Mouse (Mus musculus): ENCODE data around the gene Antxr1. TPM values are rescaled to one million over a fixed set of nuclear protein-coding genes. Genes with fewer than 3 reads are reported as not detected.
A peak's percentile ranks its signal among the peaks of the same experiment; 100 is the strongest.

Gene Antxr1
- total RNA-seq, 2 experiments from 2014 or later: 11.6 to 14.4 TPM

- DNase-seq (ENCODE audit: low spot score in 2 of 2): no peak
Observed at GRCm38 (mm10) chr6:87292911-87293851, 42.4 kb downstream of the Antxr1 start.

DNA sequence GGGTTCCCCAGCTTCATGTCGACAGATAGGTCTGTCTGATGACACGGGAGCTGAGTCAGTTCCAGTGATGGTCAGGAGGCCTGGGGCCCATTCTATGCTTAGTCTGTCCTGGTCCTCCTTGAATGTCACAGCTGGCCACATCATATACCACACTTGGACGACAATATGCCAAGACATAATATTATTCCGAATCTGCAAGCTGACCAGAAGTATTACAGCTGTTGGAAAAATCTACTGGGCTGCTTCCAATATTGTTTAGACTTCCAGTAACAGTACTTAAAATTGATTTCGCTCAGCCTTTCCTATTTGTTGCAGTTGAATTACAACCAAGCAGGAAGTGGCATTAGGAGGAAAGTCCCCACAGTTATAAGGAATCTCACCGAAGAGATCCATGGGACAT lies 48.4 kb downstream of the Antxr1 start:
- DNase-seq (ENCODE audit: low spot score in 2 of 2): no peak

DNA sequence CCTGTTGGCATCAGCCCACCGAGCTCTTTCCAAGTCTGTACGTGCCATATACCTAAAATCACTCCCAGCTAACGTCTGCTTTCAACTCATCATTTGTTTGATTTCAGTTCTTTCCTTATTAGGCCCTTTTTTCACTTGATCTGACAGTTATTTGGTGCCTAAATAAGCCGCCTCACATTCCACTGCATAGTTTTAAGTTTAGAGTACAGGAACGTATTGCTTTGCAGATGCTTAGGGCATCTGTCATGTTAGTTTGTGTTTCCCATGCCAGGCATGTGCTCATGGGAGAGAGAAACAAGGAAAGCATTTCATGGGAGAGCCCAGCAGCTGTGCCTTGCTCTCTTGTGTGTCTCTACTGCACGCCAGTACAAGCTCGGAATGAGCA lies 50.3 kb downstream of the Antxr1 start:
- no peak for DNase-seq (ENCODE audit: low spot score in 2 of 2)

DNA sequence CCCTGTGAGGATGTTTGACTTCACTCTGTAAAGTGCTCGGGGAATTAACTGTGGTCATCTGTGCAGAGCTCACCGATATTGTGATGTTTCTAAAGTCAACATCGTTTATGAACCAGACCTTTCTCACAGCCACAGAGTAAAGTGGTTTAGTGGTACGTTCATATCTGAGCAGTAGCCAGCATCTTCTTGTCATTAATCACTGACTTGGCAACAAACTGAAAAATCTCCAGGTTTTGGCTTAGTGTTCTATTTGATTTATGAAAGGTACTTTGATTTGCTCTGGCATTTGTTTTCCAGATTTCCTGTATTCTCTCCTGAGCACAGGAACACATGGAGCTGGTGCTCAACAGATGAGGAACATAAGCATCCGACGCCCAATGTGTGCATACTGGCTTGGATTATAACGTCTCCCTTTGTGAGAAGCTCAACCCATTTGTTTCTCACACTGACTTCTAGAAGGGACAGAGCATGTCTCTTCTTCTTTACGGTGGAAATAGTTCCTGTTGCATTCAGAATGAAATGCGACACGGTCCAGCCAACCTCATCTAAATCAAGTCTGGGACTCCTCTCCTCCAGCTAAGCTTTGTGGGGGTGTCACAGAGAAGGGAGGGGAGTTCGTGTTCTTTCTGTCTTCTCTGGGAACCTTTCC lies 50.8 kb downstream of the Antxr1 start:
- DNase-seq (ENCODE audit: low spot score in 2 of 2): no peak

DNA sequence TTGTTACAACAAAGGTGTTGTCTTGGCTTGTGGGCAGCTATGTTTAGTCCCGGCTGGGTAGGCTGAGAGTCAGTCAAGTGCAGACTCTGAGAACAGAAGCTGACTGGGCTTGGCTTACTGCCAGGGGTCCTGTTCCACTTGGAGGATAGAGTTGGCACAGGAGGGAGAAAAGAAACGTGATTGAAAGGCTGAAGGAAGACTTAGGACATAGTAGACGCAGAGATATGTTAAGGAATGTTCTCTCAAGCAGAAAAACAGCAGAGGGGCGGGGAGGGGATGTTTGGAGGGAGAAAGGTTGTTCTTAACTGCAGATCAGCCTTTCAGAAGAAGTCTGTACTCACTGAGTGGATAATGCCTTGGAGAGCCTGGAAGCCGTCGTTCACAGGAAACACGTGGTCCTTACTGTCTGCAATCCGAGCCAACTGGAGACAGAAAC lies 53.3 kb downstream of the Antxr1 start:
- no peak for DNase-seq (ENCODE audit: low spot score in 2 of 2)

GRCm38 (mm10) chr6:87281771-87282170 lies 53.9 kb downstream of the Antxr1 start:
- no peak for DNase-seq (ENCODE audit: low spot score in 2 of 2)

GRCm38 (mm10) chr6:87278151-87278550 lies 57.5 kb downstream of the Antxr1 start:
- no peak for DNase-seq (ENCODE audit: low spot score in 2 of 2)

DNA sequence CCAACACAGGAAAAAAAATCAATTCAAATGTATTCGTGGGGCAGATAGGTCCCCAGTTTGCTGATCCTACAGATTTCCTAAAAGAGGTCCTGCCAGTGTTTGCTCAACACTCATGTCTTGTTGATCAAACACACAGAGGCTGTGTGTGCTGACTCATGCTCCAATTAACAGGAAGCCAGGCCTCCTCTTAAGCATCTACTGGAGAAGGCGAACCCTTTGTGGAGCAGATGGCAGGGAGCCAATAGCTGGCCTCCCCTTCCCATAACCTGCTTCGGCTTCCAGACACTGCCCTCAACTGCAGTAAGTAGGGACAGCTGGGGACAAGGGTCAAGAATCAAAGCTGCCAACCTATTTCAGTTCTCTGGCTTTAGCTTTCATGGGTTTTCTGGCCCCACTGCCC lies 58.1 kb downstream of the Antxr1 start:
- DNase-seq (ENCODE audit: low spot score in 2 of 2): no peak

GRCm38 (mm10) chr6:87276941-87277340 lies 58.7 kb downstream of the Antxr1 start:
- DNase-seq (ENCODE audit: low spot score in 2 of 2): no peak

GRCm38 (mm10) chr6:87274779-87275178 lies 60.8 kb downstream of the Antxr1 start:
- no peak for DNase-seq (ENCODE audit: low spot score in 2 of 2)

DNA sequence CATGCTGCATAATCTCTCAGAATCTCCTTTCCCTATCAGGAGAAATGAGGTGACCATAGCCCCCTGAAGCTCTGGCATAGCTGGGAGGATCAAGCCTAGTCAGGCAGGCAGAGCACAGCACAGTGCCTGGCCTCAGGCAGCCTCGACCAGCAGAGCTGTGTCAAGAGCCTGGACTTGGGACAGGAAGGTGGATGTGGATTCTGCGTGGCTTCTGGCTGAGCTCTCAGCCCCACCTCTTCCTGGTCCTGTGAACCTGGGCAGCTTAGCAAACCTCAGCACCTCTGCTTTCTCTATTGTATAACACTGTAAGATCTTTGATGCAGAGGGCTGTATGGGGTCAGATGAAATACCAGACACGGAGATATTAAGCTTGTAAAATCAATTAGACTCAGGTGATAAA lies 61.8 kb downstream of the Antxr1 start:
- DNase-seq (ENCODE audit: low spot score in 2 of 2): no peak

DNA sequence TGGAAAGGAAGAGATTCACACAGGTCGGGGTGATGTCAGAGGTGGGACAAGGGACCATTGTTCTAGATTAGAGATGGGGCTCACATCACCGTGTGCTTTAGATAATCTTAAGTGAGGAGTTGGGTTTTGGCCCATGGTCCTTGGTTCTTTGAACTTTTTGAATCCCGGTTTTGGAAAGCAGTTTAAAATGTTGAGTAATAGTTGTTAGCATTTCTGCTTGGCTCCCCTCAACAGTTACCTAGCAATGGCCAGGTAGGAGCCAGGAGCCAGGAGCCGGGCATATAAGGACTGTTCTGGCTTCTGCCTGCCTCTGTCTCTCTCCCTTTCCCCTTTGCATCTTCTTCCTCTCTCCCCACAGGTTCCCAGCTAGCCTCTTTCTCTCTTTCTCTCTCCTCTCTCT lies 62.5 kb downstream of the Antxr1 start:
- DNase-seq (ENCODE audit: low spot score in 2 of 2): no peak

DNA sequence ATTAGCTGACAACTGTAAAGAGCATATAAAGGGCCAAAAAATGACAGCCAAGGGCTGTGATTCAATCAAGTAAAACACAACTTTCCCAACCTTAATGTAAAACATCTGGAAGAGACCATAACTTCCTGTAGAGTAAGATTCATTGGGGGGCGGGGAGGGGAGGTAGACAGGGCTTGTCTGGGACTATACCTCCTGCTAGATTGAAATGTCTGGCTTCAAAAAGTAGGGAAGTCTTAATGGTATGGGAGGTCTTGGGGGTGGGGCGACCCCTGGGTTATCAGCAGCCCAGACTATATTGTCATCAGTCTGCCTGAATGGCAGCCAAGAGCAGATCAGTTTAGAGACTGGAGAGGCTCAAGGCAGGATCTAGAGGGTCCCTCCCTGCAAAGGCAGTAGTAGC lies 63.4 kb downstream of the Antxr1 start:
- no peak for DNase-seq (ENCODE audit: low spot score in 2 of 2)

DNA sequence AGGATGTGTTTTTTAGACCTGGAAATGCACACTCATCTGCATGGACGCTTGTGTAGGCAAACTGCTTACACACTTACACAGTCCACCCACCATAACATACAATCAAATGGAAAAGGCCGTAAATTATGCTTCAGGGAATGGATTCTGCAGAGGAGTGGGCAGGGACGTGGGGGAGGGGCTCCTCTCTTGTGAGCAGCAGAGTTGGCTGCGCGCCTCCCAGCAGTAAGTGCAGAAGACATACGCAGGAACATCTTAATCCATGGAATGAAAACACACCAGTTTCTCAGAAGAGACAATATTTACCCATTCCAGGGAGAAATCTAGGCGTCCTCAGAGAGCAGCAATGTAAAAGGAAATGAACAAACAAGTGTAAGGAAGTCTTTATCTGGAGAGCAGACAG lies 65.2 kb downstream of the Antxr1 start:
- DNase-seq (ENCODE audit: low spot score in 2 of 2): peak; percentile 64 to 73

- DNase-seq (ENCODE audit: low spot score in 2 of 2): no peak
Observed at GRCm38 (mm10) chr6:87269950-87270349, 65.7 kb downstream of the Antxr1 start.

DNA sequence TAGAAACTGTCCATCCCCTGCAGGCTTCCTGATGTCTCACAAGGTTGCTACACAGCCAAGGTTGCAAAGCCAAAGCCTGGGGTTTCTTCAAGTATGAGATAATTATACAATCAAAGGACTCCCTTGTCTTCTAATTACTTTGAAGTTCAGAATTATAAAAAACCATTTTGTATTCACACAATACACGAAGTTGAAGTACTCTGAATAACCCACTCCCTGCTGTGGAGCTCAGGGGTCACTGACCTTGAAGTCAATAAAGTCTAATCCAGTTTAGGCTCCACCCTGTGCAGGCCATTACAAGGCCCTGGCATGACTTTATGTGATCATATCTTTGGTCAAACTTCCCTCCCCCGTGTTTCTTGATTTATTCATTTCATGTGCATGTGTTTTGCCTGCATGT lies 73.0 kb downstream of the Antxr1 start:
- DNase-seq (ENCODE audit: low spot score in 2 of 2): no peak

GRCm38 (mm10) chr6:87258976-87259375 lies 76.6 kb downstream of the Antxr1 start:
- DNase-seq (ENCODE audit: low spot score in 2 of 2): no peak

DNA sequence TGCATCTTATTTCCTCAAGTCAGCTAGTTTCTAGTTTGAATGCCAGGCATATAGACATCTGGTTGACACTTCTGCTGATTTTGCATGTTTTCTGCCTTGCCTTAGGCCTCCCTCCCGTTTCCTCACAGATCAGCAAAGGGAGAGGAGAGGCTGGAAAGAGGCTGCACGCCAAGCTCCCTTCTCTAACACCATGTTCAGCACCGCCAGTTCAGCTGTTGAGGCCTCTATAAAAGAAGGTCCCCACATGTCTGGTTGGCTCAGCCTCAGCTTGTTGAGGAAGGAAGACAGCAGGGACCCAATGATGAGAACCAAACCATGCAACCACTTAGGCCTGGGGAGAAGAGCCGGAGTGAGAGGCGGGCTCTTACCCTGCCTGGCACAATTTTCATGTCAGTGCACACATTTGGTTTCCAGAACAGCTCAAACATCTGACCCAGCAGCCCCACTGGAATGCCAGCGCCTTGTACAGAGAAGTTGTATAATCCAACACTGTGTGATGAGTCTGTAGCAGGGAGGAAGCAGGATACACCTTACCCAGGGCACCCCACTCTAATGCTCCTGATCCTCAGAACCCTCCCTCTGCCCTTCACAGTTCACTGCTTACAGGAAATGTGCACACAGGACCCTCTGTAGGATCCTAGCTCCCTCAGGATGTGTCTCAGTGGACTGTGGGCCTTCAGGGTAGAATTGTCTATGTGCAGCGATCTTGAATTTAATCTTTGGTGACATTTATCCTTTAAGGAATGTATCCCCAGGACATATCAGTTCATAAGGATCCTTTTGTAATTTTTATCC lies 77.4 kb downstream of the Antxr1 start:
- peak; percentile 36 to 59 for DNase-seq (ENCODE audit: low spot score in 2 of 2)

GRCm38 (mm10) chr6:87257471-87257870 lies 78.2 kb downstream of the Antxr1 start:
- DNase-seq (ENCODE audit: low spot score in 2 of 2): no peak

- no peak for DNase-seq (ENCODE audit: low spot score in 2 of 2)
Observed at GRCm38 (mm10) chr6:87255668-87256067, 80.0 kb downstream of the Antxr1 start.

- DNase-seq (ENCODE audit: low spot score in 2 of 2): no peak
Observed at GRCm38 (mm10) chr6:87254756-87255155, 80.9 kb downstream of the Antxr1 start.

- no peak for DNase-seq (ENCODE audit: low spot score in 2 of 2)
Observed at GRCm38 (mm10) chr6:87251716-87252115, 83.9 kb downstream of the Antxr1 start.

All from left cerebral cortex, adult 18-20 months (tissue).